Mouse (Mus musculus) heart, embryonic 11.5 days (tissue): ENCODE measurements around the gene Skp2. TPM values are rescaled to one million over a fixed set of nuclear protein-coding genes. Genes with fewer than 3 reads are reported as not detected.

Experiments
- ATAC-seq: fragments of 200-750 bp; cut with Nextera tagmentation; replicated peaks from 2 replicates; pipeline ENCODE4 v1.8.0; 2017; ENCODE audit warnings: moderate library complexity; ENCODE audit not compliant: insufficient number of reproducible peaks, low FRiP score, low TSS enrichment
- H3K27ac ChIP-seq: fragments of 300-500 bp; sonication (generic); 2 replicates; pipeline ENCODE4 v1.5.1; 2014; ENCODE audit warnings: mild to moderate bottlenecking, low read depth, low read length
- H3K27me3 ChIP-seq: fragments of 300-500 bp; sonication (generic); 2 replicates; pipeline ENCODE4 v1.6.1; 2014; ENCODE audit warnings: mild to moderate bottlenecking, low read length, mixed read lengths; ENCODE audit not compliant: control insufficient read depth, insufficient read depth
- H3K36me3 ChIP-seq: fragments of 300-500 bp; sonication (generic); 2 replicates; pipeline ENCODE4 v1.6.1; 2014; ENCODE audit warnings: mild to moderate bottlenecking, low read length, moderate library complexity, mixed read lengths; ENCODE audit not compliant: control insufficient read depth, insufficient read depth
- H3K4me1 ChIP-seq: fragments of 300-500 bp; sonication (generic); 2 replicates; pipeline ENCODE4 v1.6.1; 2014; ENCODE audit warnings: low read length; ENCODE audit not compliant: control insufficient read depth, insufficient read depth
- H3K4me2 ChIP-seq: fragments of 300-500 bp; sonication (generic); 2 replicates; pipeline ENCODE4 v1.6.1; 2014; ENCODE audit warnings: mild to moderate bottlenecking, moderate library complexity
- H3K4me3 ChIP-seq: fragments of 300-500 bp; sonication (generic); 2 replicates; pipeline ENCODE4 v1.5.1; 2014; ENCODE audit warnings: low read depth, low read length
- H3K9ac ChIP-seq: fragments of 300-500 bp; sonication (generic); 2 replicates; pipeline ENCODE4 v1.6.1; 2014; ENCODE audit warnings: mild to moderate bottlenecking, low read depth, low read length, moderate library complexity
- H3K9me3 ChIP-seq: fragments of 300-500 bp; sonication (generic); replicated peaks from 2 replicates; pipeline ENCODE4 v1.6.1; 2016; ENCODE audit warnings: low read length; ENCODE audit not compliant: control insufficient read depth
- WGBS: fragments of 180-500 bp; shearing (Covaris S2); extraction: QIAGEN DNeasy Blood & Tissue Kit; methylation state at CpG from one replicate; pipeline ENCODE4 v1.1.7; 2014; ENCODE audit not compliant: insufficient replicate concordance; 5-methylcytosine and 5-hydroxymethylcytosine counted together
- polyA plus RNA-seq: library from polyadenylated mRNA; unstranded; fragments of >200 nt; fragmentation: Nextera tagmentation; extraction: Ambion mirVana; gene quantifications from 2 replicates; pipeline ENCODE4 v1.2.1, GENCODE M21; 2014

Gene Skp2
- polyA plus RNA-seq, 1 experiment from 2014 or later: 53.3 TPM

GRCm38 (mm10) chr15:9075608-9076200 lies 79.5 kb downstream of the Skp2 start:
- H3K4me3 ChIP-seq: peak overlapping the region; percentile 29
- H3K9ac ChIP-seq: peak overlapping the region; percentile 47
- H3K27me3 ChIP-seq: no peaks in the 10 kb centered on the region
- no peaks in the 10 kb centered on the region for H3K36me3 ChIP-seq
- H3K4me2 ChIP-seq: peak overlapping the region; percentile 75
- H3K9me3 ChIP-seq: no peaks in the 10 kb centered on the region
- H3K27ac ChIP-seq: peak overlapping the region; percentile 86
- 41% methylated on average over 14 of the region's 14 CpGs for WGBS
- ATAC-seq: no peak
- peaks cover 54% of the 10 kb centered on the region for H3K4me1 ChIP-seq

- Histone ChIP-seq H3K4me1 (peaks cover 48% of the 10 kb centered on the region), H3K9ac (0 out of 2 replicates have a peak overlapping the region, but pooled peaks have one; percentile 52)
These were observed 80.6 kb downstream of the Skp2 start for GRCm38 (mm10) chr15:9074671-9075070.

GRCm38 (mm10) chr15:9074139-9074538 lies 81.1 kb downstream of the Skp2 start:
- no peak for ATAC-seq
- Histone ChIP-seq H3K4me2 (peak overlapping the region; percentile 75), H3K4me3 (peak overlapping the region; percentile 96), H3K9me3 (no peaks in the 10 kb centered on the region), H3K9ac (0 out of 2 replicates have a peak overlapping the region, but pooled peaks have one; percentile 56), H3K27ac (peak overlapping the region; percentile 86), H3K4me1 (peaks cover 42% of the 10 kb centered on the region), H3K27me3 (no peaks in the 10 kb centered on the region), H3K36me3 (no peaks in the 10 kb centered on the region)
- 16% methylated on average over 2 of the region's 2 CpGs for WGBS

More at GRCm38 (mm10) chr15:9074671-9075070, 80.6 kb downstream of the Skp2 start:
- Histone ChIP-seq H3K4me3 (peak overlapping the region; percentile 29), H3K27me3 (no peaks in the 10 kb centered on the region), H3K27ac (peak overlapping the region; percentile 86), H3K36me3 (no peaks in the 10 kb centered on the region), H3K4me2 (peak overlapping the region; percentile 75), H3K9me3 (no peaks in the 10 kb centered on the region)
- peak; percentile 71 for ATAC-seq
- WGBS: 1% methylated on average over 4 of the region's 4 CpGs

- Histone ChIP-seq H3K27ac (peak overlapping the region; percentile 86), H3K4me2 (peak overlapping the region; percentile 75), H3K9ac (peak overlapping the region; percentile 56; the same call in 1 of the 2 replicates), H3K4me1 (peaks cover 38% of the 10 kb centered on the region), H3K36me3 (no peaks in the 10 kb centered on the region), H3K27me3 (no peaks in the 10 kb centered on the region), H3K4me3 (peak overlapping the region; percentile 96), H3K9me3 (no peaks in the 10 kb centered on the region)
- no peak for ATAC-seq
- WGBS: 67% methylated on average over 5 of the region's 5 CpGs
These were observed 81.5 kb downstream of the Skp2 start for GRCm38 (mm10) chr15:9073684-9074083.

- no peak for ATAC-seq
These were observed 82.1 kb downstream of the Skp2 start for GRCm38 (mm10) chr15:9073067-9073608.

GRCm38 (mm10) chr15:9072630-9073029 lies 82.6 kb downstream of the Skp2 start:
- peak overlapping the region; percentile 96 for H3K4me3 ChIP-seq
- H3K9ac ChIP-seq: peak overlapping the region; percentile 98
- no peak for ATAC-seq
- H3K4me2 ChIP-seq: peak overlapping the region; percentile 75
- no peaks in the 10 kb centered on the region for H3K9me3 ChIP-seq
- H3K27me3 ChIP-seq: no peaks in the 10 kb centered on the region
- WGBS: 9% methylated on average over 5 of the region's 5 CpGs
- H3K27ac ChIP-seq: peak overlapping the region; percentile 95
- no peaks in the 10 kb centered on the region for H3K36me3 ChIP-seq
- H3K4me1 ChIP-seq: peaks cover 30% of the 10 kb centered on the region

More at GRCm38 (mm10) chr15:9073067-9073608, 82.1 kb downstream of the Skp2 start:
- peak overlapping the region; percentile 96 for H3K4me3 ChIP-seq
- no peaks in the 10 kb centered on the region for H3K36me3 ChIP-seq
- H3K4me1 ChIP-seq: peaks cover 34% of the 10 kb centered on the region
- H3K27me3 ChIP-seq: no peaks in the 10 kb centered on the region
- H3K9me3 ChIP-seq: no peaks in the 10 kb centered on the region
- H3K27ac ChIP-seq: peak overlapping the region; percentile 95
- peak overlapping the region; percentile 75 for H3K4me2 ChIP-seq
- WGBS: 19% methylated on average over 12 of the region's 12 CpGs
- peak overlapping the region; percentile 98 for H3K9ac ChIP-seq

GRCm38 (mm10) chr15:9071556-9072544 lies 83.4 kb downstream of the Skp2 start:
- Histone ChIP-seq H3K4me2 (peak overlapping the region; percentile 75), H3K4me1 (peaks cover 30% of the 10 kb centered on the region), H3K4me3 (peak overlapping the region; percentile 96), H3K36me3 (no peaks in the 10 kb centered on the region), H3K27me3 (no peaks in the 10 kb centered on the region), H3K9ac (peak overlapping the region; percentile 98), H3K9me3 (no peaks in the 10 kb centered on the region), H3K27ac (peak overlapping the region; percentile 95)
- under 1% methylated on average over 64 of the region's 66 CpGs for WGBS
- ATAC-seq: 0 out of 2 replicates have a peak, but pooled peaks have one; percentile 9

GRCm38 (mm10) chr15:9070912-9071555 lies 84.2 kb downstream of the Skp2 start, which contains the start of gene Nadk2:
TSS of gene Nadk2 (plus strand) at chr15:9071260.
- H3K36me3 ChIP-seq: no peaks in the 10 kb centered on the region
- H3K9ac ChIP-seq: peak within 1 kb of the TSS; percentile 98
- no peaks in the 10 kb centered on the region for H3K9me3 ChIP-seq
- H3K4me1 ChIP-seq: peaks cover 22% of the 10 kb centered on the region
- WGBS: under 1% methylated on average over 43 of the region's 54 CpGs
- H3K27me3 ChIP-seq: no peaks in the 10 kb centered on the region
- H3K4me2 ChIP-seq: peak within 1 kb of the TSS; percentile 75
- peak within 1 kb of the TSS; percentile 96 for H3K4me3 ChIP-seq
- ATAC-seq: peak; percentile 97
- peak within 1 kb of the TSS; percentile 95 for H3K27ac ChIP-seq
